Mouse (Mus musculus) megakaryocyte, embryonic 14.5 days (primary cell): ENCODE measurements around the gene Cxcl12.

Experiments used
- FLI1 ChIP-seq: IDR thresholded peaks from 2 replicates; pipeline ENCODE4 v1.6.1; 2012; ENCODE audit warnings: low read length, inconsistent platforms, mixed read lengths
- GATA1 ChIP-seq: IDR thresholded peaks from 3 replicates; pipeline ENCODE4 v1.6.1; 2012; ENCODE audit warnings: mixed read lengths, low read length, inconsistent platforms, borderline replicate concordance

DNA sequence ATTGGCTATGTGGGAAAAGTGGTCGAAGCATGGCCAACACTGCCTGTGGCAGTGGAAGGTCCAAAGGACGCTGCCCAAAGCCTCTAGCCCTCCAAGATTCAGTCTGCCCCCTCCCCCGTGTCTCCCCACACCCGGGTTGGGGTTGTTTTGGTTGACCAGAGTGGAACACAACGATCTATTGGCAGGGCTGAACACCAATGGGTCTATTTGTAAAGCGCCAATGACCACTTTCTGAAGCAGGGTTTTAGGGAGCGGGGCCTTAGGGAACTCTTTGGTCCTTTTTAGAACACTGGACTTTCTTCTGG, 957 bp upstream of the Cxcl12 start:
- TF ChIP-seq FLI1 (no peak), GATA1 (no peak)
